In genomic region chr3:137611981-137612380, GRCm38 (mm10) we compare ENCODE assay signal across 31 mouse cellular contexts. TPM values are rescaled to one million over a fixed set of nuclear protein-coding genes. Genes with fewer than 3 reads are reported as not detected.
DNase-seq lines count a peak whose midpoint lies in the region; ATAC-seq and TF ChIP-seq lines count a peak whose summit lies in the region.
"Had no signal": no experiment of that assay in that cellular context is flagged by ENCODE, and none has a peak within 500 bp of the region (broad histone marks: within the 10 kb centered on the region; RNA-seq: fewer than 3 reads in every experiment).

No protein-coding gene starts in this region.

- H3K4me1 ChIP-seq in liver, adult 2 months (ENCODE audit: control insufficient read depth, insufficient read depth, low read length): peaks cover 4% of the 10 kb centered on the region
- H3K4me1 ChIP-seq in liver, embryonic 11.5 days (replicated peaks; ENCODE audit: control insufficient read depth, insufficient read depth, low read length): no peaks in the 10 kb centered on the region
- no peaks in the 10 kb centered on the region for H3K4me1 ChIP-seq in lung, postnatal 0 days (ENCODE audit: insufficient read depth, low read depth, low read length)
- H3K4me1 ChIP-seq: embryonic facial prominence, embryonic 13.5 days; forebrain, embryonic 12.5 days; hindbrain, embryonic 13.5 days; limb, embryonic 15.5 days; neural tube, embryonic 12.5 days had no signal

- no peaks in the 10 kb centered on the region for H3K27me3 ChIP-seq in liver, adult 2 months (ENCODE audit: control insufficient read depth, insufficient read depth, low read length)
- no peaks in the 10 kb centered on the region for H3K27me3 ChIP-seq in liver, embryonic 11.5 days (replicated peaks; ENCODE audit: control insufficient read depth, insufficient read depth, low read length)
- H3K27me3 ChIP-seq in lung, postnatal 0 days (replicated peaks; ENCODE audit: insufficient read depth, low read length): no peaks in the 10 kb centered on the region
- H3K27me3 ChIP-seq: embryonic facial prominence, embryonic 13.5 days; forebrain, embryonic 12.5 days; hindbrain, embryonic 13.5 days; limb, embryonic 15.5 days; neural tube, embryonic 12.5 days had no signal

- no peak overlapping the region for H3K4me3 ChIP-seq in liver, adult 2 months (ENCODE audit: insufficient read depth, low read depth, low read length)
- no peak overlapping the region for H3K4me3 ChIP-seq in liver, embryonic 11.5 days (ENCODE audit: low read depth, low read length)
- no peak overlapping the region for H3K4me3 ChIP-seq in lung, postnatal 0 days (ENCODE audit: low read depth, low read length)
- H3K4me3 ChIP-seq: embryonic facial prominence, embryonic 13.5 days; erythroblast, embryonic 14.5 days; forebrain, embryonic 12.5 days; heart, adult 2 months; hindbrain, embryonic 13.5 days; limb, embryonic 15.5 days; neural tube, embryonic 12.5 days had no signal

- WGBS in liver, adult 2 months: 53% methylated on average over 2 of the region's 2 CpGs
- WGBS in liver, embryonic 11.5 days: 78% methylated on average over 2 of the region's 2 CpGs
- WGBS in lung, postnatal 0 days: 47% methylated on average over 2 of the region's 2 CpGs

- ATAC-seq in liver, embryonic 11.5 days (replicated peaks; ENCODE audit: low FRiP score): no peak
- ATAC-seq in lung, postnatal 0 days: peak; percentile 58; the same call in 1 of the 2 replicates

- no peak for TF ChIP-seq EP300 in lung, postnatal 0 days (IDR thresholded peaks at IDR 0.05)

- TF ChIP-seq CTCF in liver, adult 2 months (IDR thresholded peaks at IDR 0.05; ENCODE audit: low read depth, low read length): no peak
- TF ChIP-seq CTCF in lung, postnatal 0 days (IDR thresholded peaks at IDR 0.05): no peak

- H3K79me2 ChIP-seq in liver, adult 2 months (ENCODE audit: control insufficient read depth, insufficient read depth, low read length): no peaks in the 10 kb centered on the region

- DNase-seq in heart, adult 11 months: peak; percentile 34
- no peak for DNase-seq in heart, adult 9 months (ENCODE audit: low spot score in 2 of 2)
- peak; percentile 88 for DNase-seq in liver, adult 2 months (ENCODE audit: extremely low read depth, low read depth, low spot score)
- no peak for DNase-seq in liver, embryonic 11.5 days (ENCODE audit: low spot score)
- DNase-seq in lung, postnatal 0 days (ENCODE audit: low spot score): peak; percentile 35
- no peak for DNase-seq in lung, postnatal 14 days
- no peak for DNase-seq in spleen, postnatal 14 days (ENCODE audit: low spot score in 2 of 2)
- DNase-seq: adrenal gland, postnatal 14 days; cerebellum, adult 2 months; cerebellum, postnatal 25 days; embryo, embryonic 11 days; gastrocnemius, postnatal 25 days; heart, adult 2 months; heart, postnatal 36 days; left cerebral cortex, postnatal 4 days; lung, postnatal 4 days; midbrain, embryonic 14.5 days; right cerebral cortex, postnatal 25 days; spleen, adult 18-20 months; thymus, adult 18-20 months; thymus, postnatal 36 days had no signal

- no peaks in the 10 kb centered on the region for H3K9me3 ChIP-seq in liver, embryonic 11.5 days (ENCODE audit: control insufficient read depth, low read length)
- H3K9me3 ChIP-seq in lung, postnatal 0 days (ENCODE audit: low read length): no peaks in the 10 kb centered on the region
- H3K9me3 ChIP-seq: embryonic facial prominence, embryonic 13.5 days; forebrain, embryonic 12.5 days; hindbrain, embryonic 13.5 days; limb, embryonic 15.5 days; neural tube, embryonic 12.5 days had no signal

- no peak overlapping the region for H3K9ac ChIP-seq in liver, adult 2 months (ENCODE audit: low read depth, low read length)
- H3K9ac ChIP-seq in liver, embryonic 11.5 days (ENCODE audit: low read depth, low read length): no peak overlapping the region
- H3K9ac ChIP-seq in lung, postnatal 0 days (replicated peaks; ENCODE audit: low read depth): no peak overlapping the region
- H3K9ac ChIP-seq: embryonic facial prominence, embryonic 13.5 days; forebrain, embryonic 12.5 days; hindbrain, embryonic 13.5 days; limb, embryonic 15.5 days; neural tube, embryonic 12.5 days had no signal

- no peaks in the 10 kb centered on the region for H3K36me3 ChIP-seq in liver, adult 2 months (ENCODE audit: control insufficient read depth, insufficient read depth, low read length)
- no peaks in the 10 kb centered on the region for H3K36me3 ChIP-seq in liver, embryonic 11.5 days (ENCODE audit: control insufficient read depth, insufficient read depth, low read length)
- no peaks in the 10 kb centered on the region for H3K36me3 ChIP-seq in lung, postnatal 0 days (ENCODE audit: insufficient read depth, low read length)
- H3K36me3 ChIP-seq: embryonic facial prominence, embryonic 13.5 days; forebrain, embryonic 12.5 days; hindbrain, embryonic 13.5 days; limb, embryonic 15.5 days; neural tube, embryonic 12.5 days had no signal

- H3K27ac ChIP-seq in liver, adult 2 months (replicated peaks; ENCODE audit: insufficient read depth, low read depth, low read length): no peak overlapping the region
- H3K27ac ChIP-seq in liver, embryonic 11.5 days (ENCODE audit: low read depth, low read length): no peak overlapping the region
- H3K27ac ChIP-seq in lung, postnatal 0 days (ENCODE audit: low read length): no peak overlapping the region
- H3K27ac ChIP-seq: embryonic facial prominence, embryonic 13.5 days; forebrain, embryonic 12.5 days; heart, adult 2 months; hindbrain, embryonic 13.5 days; limb, embryonic 15.5 days; neural tube, embryonic 12.5 days had no signal

- TF ChIP-seq POLR2A in liver, adult 2 months (IDR thresholded peaks at IDR 0.05; ENCODE audit: extremely low read depth, insufficient read depth, low read length): no peak

- H3K4me2 ChIP-seq in liver, embryonic 11.5 days: no peak overlapping the region
- H3K4me2 ChIP-seq in lung, postnatal 0 days (replicated peaks; ENCODE audit: low read depth, low read length): no peak overlapping the region
- H3K4me2 ChIP-seq: embryonic facial prominence, embryonic 13.5 days; forebrain, embryonic 12.5 days; hindbrain, embryonic 13.5 days; limb, embryonic 15.5 days; neural tube, embryonic 12.5 days had no signal

RNA-seq across cellular contexts. Expression of gene Ddit4l, which starts 9.4 kb away (rescaled TPM):
- total RNA-seq in liver, adult 2 months (2014; rRNA removed): 0.37 and 0.40 TPM in 2 replicates
- 0.44 and 0.45 TPM in 2 replicates for polyA plus RNA-seq in liver, adult 2 months (2012; rRNA removed)
- polyA plus RNA-seq in liver, embryonic 11.5 days (2014; fragmentation: Nextera tagmentation; extraction: Ambion mirVana): 0.55 and 0.85 TPM in 2 replicates
- 4.5 and 5.3 TPM in 2 replicates for polyA plus RNA-seq in lung, postnatal 0 days (2015; fragmentation: Nextera tagmentation; extraction: Ambion mirVana)
- total RNA-seq: megakaryocyte-erythroid progenitor cell, adult 5-6 weeks had no signal
- polyA plus RNA-seq: erythroblast, embryonic 14.5 days had no signal

RNA-seq across cellular contexts. Expression of gene Gm21962, which starts 59.3 kb away (rescaled TPM):
- not detected in 2 replicates for total RNA-seq in liver, adult 2 months (2014; rRNA removed)
- polyA plus RNA-seq in liver, adult 2 months (2012; rRNA removed): not detected in 2 replicates
- polyA plus RNA-seq in liver, embryonic 11.5 days (2014; fragmentation: Nextera tagmentation; extraction: Ambion mirVana): not detected in 2 replicates
- polyA plus RNA-seq in lung, postnatal 0 days (2015; fragmentation: Nextera tagmentation; extraction: Ambion mirVana): not detected in 2 replicates
- total RNA-seq: adrenal gland, postnatal 14 days; gastrocnemius, postnatal 25 days; heart, adult 2 months; heart, postnatal 36 days; layer of hippocampus, postnatal 14 days; left cerebral cortex, adult 8-10 months; left cerebral cortex, postnatal 4 days; megakaryocyte-erythroid progenitor cell, adult 5-6 weeks had no signal
- polyA plus RNA-seq: cerebellum, adult 2 months; embryonic facial prominence, embryonic 13.5 days; erythroblast, embryonic 14.5 days; forebrain, embryonic 12.5 days; heart, adult 2 months; heart, embryonic 14.5 days; hindbrain, embryonic 13.5 days; limb, embryonic 15.5 days; midbrain, embryonic 14.5 days; neural tube, embryonic 12.5 days had no signal

Comparison
In these comparisons a context has a peak if more than half of its experiments do, and no peak if none do; other contexts are left out.
1. DNase-seq: peak in heart, adult 11 months (single experiment), liver, adult 2 months (single experiment) and lung, postnatal 0 days (single experiment); none in heart, adult 9 months (0 of 2), liver, embryonic 11.5 days (single experiment), lung, postnatal 14 days (single experiment) and spleen, postnatal 14 days (0 of 2).